Mouse (Mus musculus): Measurements from ENCODE around the gene St6galnac3.
A peak's percentile ranks its signal among the peaks of the same experiment; 100 is the strongest.

St6galnac3 gene

GRCm38 (mm10) chr3:153580625-153581024 lies 144.3 kb downstream of the St6galnac3 start:
- no peak for DNase-seq

- no peak for DNase-seq
These were observed 144.8 kb downstream of the St6galnac3 start for GRCm38 (mm10) chr3:153580136-153580535.

GRCm38 (mm10) chr3:153577286-153577685 lies 147.7 kb downstream of the St6galnac3 start:
- DNase-seq = no peak

- DNase-seq = no peak
These were observed 153.8 kb downstream of the St6galnac3 start for GRCm38 (mm10) chr3:153571152-153571551.

GRCm38 (mm10) chr3:153568815-153569214 lies 156.2 kb downstream of the St6galnac3 start:
- DNase-seq = no peak

GRCm38 (mm10) chr3:153567913-153568312 lies 157.1 kb downstream of the St6galnac3 start:
- DNase-seq = no peak

- peak; percentile 47 to 61 for DNase-seq
These were observed 157.5 kb downstream of the St6galnac3 start for GRCm38 (mm10) chr3:153567512-153567911.

GRCm38 (mm10) chr3:153566100-153566499 lies 158.9 kb downstream of the St6galnac3 start:
- DNase-seq = no peak

GRCm38 (mm10) chr3:153560897-153561296 lies 164.1 kb downstream of the St6galnac3 start:
- no peak for DNase-seq

GRCm38 (mm10) chr3:153559586-153559985 lies 165.4 kb downstream of the St6galnac3 start:
- DNase-seq = peak; percentile 70 to 78

GRCm38 (mm10) chr3:153556621-153557020 lies 168.4 kb downstream of the St6galnac3 start:
- peak; percentile 83 to 88 for DNase-seq

GRCm38 (mm10) chr3:153553712-153554111 lies 171.3 kb downstream of the St6galnac3 start:
- DNase-seq = no peak

- no peak for DNase-seq
These were observed 171.7 kb downstream of the St6galnac3 start for GRCm38 (mm10) chr3:153553226-153553625.

- DNase-seq = peak; percentile 71 to 81
These were observed 177.9 kb downstream of the St6galnac3 start for GRCm38 (mm10) chr3:153546936-153547683.

GRCm38 (mm10) chr3:153539851-153540250 lies 185.1 kb downstream of the St6galnac3 start:
- DNase-seq = no peak

- DNase-seq = peak; percentile 56 to 65
These were observed 186.6 kb downstream of the St6galnac3 start for GRCm38 (mm10) chr3:153538396-153538795.

GRCm38 (mm10) chr3:153537435-153537834 lies 187.5 kb downstream of the St6galnac3 start:
- DNase-seq = no peak

GRCm38 (mm10) chr3:153536260-153536659 lies 188.7 kb downstream of the St6galnac3 start:
- DNase-seq = no peak

- no peak for DNase-seq
These were observed 195.8 kb downstream of the St6galnac3 start for GRCm38 (mm10) chr3:153529174-153529573.

- no peak for DNase-seq
These were observed 199.7 kb downstream of the St6galnac3 start for GRCm38 (mm10) chr3:153525151-153525768.

GRCm38 (mm10) chr3:153516848-153517247 lies 208.1 kb downstream of the St6galnac3 start:
- DNase-seq = no peak

GRCm38 (mm10) chr3:153513501-153514060 lies 211.4 kb downstream of the St6galnac3 start:
- DNase-seq = no peak

- DNase-seq = no peak
These were observed 212.4 kb downstream of the St6galnac3 start for GRCm38 (mm10) chr3:153512545-153512944.

GRCm38 (mm10) chr3:153511151-153511580 lies 213.8 kb downstream of the St6galnac3 start:
- DNase-seq = no peak
